ENCODE assay signal across 8 mouse cellular contexts in genomic region chr11:70615074-70615473, GRCm38 (mm10). TPM values are rescaled to one million over a fixed set of nuclear protein-coding genes. Genes with fewer than 3 reads are reported as not detected.
DNase-seq lines count a peak whose midpoint lies in the region; ATAC-seq lines count a peak whose summit lies in the region.

No protein-coding gene starts in this region.

- peak overlapping the region; percentile 37; the same call in 1 of the 2 replicates for H3K9ac ChIP-seq in liver, embryonic 15.5 days
- H3K9ac ChIP-seq in neural tube, embryonic 11.5 days (ENCODE audit: low read length) = peak overlapping the region; percentile 31; the same call in 1 of the 2 replicates

- no peak for DNase-seq in cerebellum, postnatal 4 days (ENCODE audit: low spot score in 2 of 2)
- DNase-seq in cerebellum, postnatal 25 days = peak; percentile 39 to 56
- peak; percentile 62 for DNase-seq in gastrocnemius, postnatal 10 days
- DNase-seq in induced T-regulatory cell, adult 2 months (ENCODE audit: low read depth) = peak; percentile 93
- peak; percentile 56 for DNase-seq in neural tube, embryonic 11.5 days (ENCODE audit: low spot score)
- DNase-seq in thymus, postnatal 14 days = peak; percentile 83

- no peak overlapping the region for H3K27ac ChIP-seq in liver, embryonic 15.5 days (replicated peaks)
- no peak overlapping the region for H3K27ac ChIP-seq in neural tube, embryonic 11.5 days (ENCODE audit: low read depth, low read length)

- peak; percentile 58; the same call in 1 of the 2 replicates for ATAC-seq in cerebellum, adult (ENCODE audit: insufficient number of reproducible peaks, low FRiP score, low TSS enrichment)
- peak; percentile 80 for ATAC-seq in liver, embryonic 15.5 days (ENCODE audit: insufficient read depth)
- no peak for ATAC-seq in neural tube, embryonic 11.5 days (ENCODE audit: insufficient read depth, low FRiP score, low TSS enrichment)

- H3K4me2 ChIP-seq in liver, embryonic 15.5 days = peak overlapping the region; percentile 88
- peak overlapping the region; percentile 40 for H3K4me2 ChIP-seq in neural tube, embryonic 11.5 days (ENCODE audit: low read depth)

- peaks cover 16% of the 10 kb centered on the region for H3K4me1 ChIP-seq in liver, embryonic 15.5 days (replicated peaks)
- H3K4me1 ChIP-seq in neural tube, embryonic 11.5 days (ENCODE audit: control insufficient read depth, insufficient read depth, low read length) = peaks cover 4% of the 10 kb centered on the region; the same call in 1 of the 2 replicates

- 2% methylated on average over 17 of the region's 17 CpGs for WGBS in liver, embryonic 15.5 days (ENCODE audit: insufficient replicate concordance)
- 3% methylated on average over 17 of the region's 17 CpGs for WGBS in neural tube, embryonic 11.5 days

- peak overlapping the region; percentile 54 for H3K4me3 ChIP-seq in liver, embryonic 15.5 days (replicated peaks)
- H3K4me3 ChIP-seq in neural tube, embryonic 11.5 days (ENCODE audit: low read depth, low read length) = peak overlapping the region; percentile 20

- H3K27me3 ChIP-seq in liver, embryonic 15.5 days = 0 out of 2 replicates have a peak, but pooled peaks cover 7% of the 10 kb centered on the region
- no peaks in the 10 kb centered on the region for H3K27me3 ChIP-seq in neural tube, embryonic 11.5 days (ENCODE audit: control insufficient read depth, insufficient read depth, low read length)

- H3K9me3 ChIP-seq in liver, embryonic 15.5 days (replicated peaks) = no peaks in the 10 kb centered on the region
- H3K9me3 ChIP-seq in neural tube, embryonic 11.5 days (ENCODE audit: control insufficient read depth, low read length) = no peaks in the 10 kb centered on the region

- peaks cover 29% of the 10 kb centered on the region for H3K36me3 ChIP-seq in liver, embryonic 15.5 days (replicated peaks)
- peaks cover 5% of the 10 kb centered on the region for H3K36me3 ChIP-seq in neural tube, embryonic 11.5 days (ENCODE audit: control insufficient read depth, insufficient read depth, low read length)

RNA-seq across cellular contexts. Expression of gene 4930544D05Rik, which starts 0.6 kb away (rescaled TPM):
- not detected for total RNA-seq in gastrocnemius, postnatal 10 days (2021)
- not detected in 2 replicates for polyA plus RNA-seq in liver, embryonic 15.5 days (2015; fragmentation: Nextera tagmentation; extraction: Ambion mirVana)
- not detected in 2 replicates for polyA plus RNA-seq in neural tube, embryonic 11.5 days (2014; fragmentation: Nextera tagmentation; extraction: Ambion mirVana)

RNA-seq across cellular contexts. Expression of gene Chrne, which starts 3.9 kb away (rescaled TPM):
- 10 to 100 TPM; 30.7 to 35.0 TPM for total RNA-seq in gastrocnemius, postnatal 10 days (2021)
- not detected in 2 replicates for polyA plus RNA-seq in liver, embryonic 15.5 days (2015; fragmentation: Nextera tagmentation; extraction: Ambion mirVana)
- polyA plus RNA-seq in neural tube, embryonic 11.5 days (2014; fragmentation: Nextera tagmentation; extraction: Ambion mirVana) = 0.41 TPM in 1 of 2 replicates, not detected in the other

RNA-seq across cellular contexts. Expression of gene Gp1ba, which starts 23.8 kb away (rescaled TPM):
- total RNA-seq in gastrocnemius, postnatal 10 days (2021) = under 1 TPM; 0.12 to 0.29 TPM
- polyA plus RNA-seq in liver, embryonic 15.5 days (2015; fragmentation: Nextera tagmentation; extraction: Ambion mirVana) = 2.6 and 3.0 TPM in 2 replicates
- 1.3 and 1.6 TPM in 2 replicates for polyA plus RNA-seq in neural tube, embryonic 11.5 days (2014; fragmentation: Nextera tagmentation; extraction: Ambion mirVana)

RNA-seq across cellular contexts. Expression of gene Rnf167, which starts 32.0 kb away (rescaled TPM):
- total RNA-seq in gastrocnemius, postnatal 10 days (2021) = 10 to 100 TPM; 41.9 to 43.7 TPM
- 76.8 and 80.4 TPM in 2 replicates for polyA plus RNA-seq in liver, embryonic 15.5 days (2015; fragmentation: Nextera tagmentation; extraction: Ambion mirVana)
- polyA plus RNA-seq in neural tube, embryonic 11.5 days (2014; fragmentation: Nextera tagmentation; extraction: Ambion mirVana) = 86.4 and 92.9 TPM in 2 replicates

RNA-seq across cellular contexts. Expression of gene Slc25a11, which starts 32.2 kb away (rescaled TPM):
- total RNA-seq in gastrocnemius, postnatal 10 days (2021) = 100 to 1,000 TPM; 252 to 283 TPM
- 70.3 and 79.4 TPM in 2 replicates for polyA plus RNA-seq in liver, embryonic 15.5 days (2015; fragmentation: Nextera tagmentation; extraction: Ambion mirVana)
- 142 and 146 TPM in 2 replicates for polyA plus RNA-seq in neural tube, embryonic 11.5 days (2014; fragmentation: Nextera tagmentation; extraction: Ambion mirVana)

Comparison
In these comparisons a context has a peak if more than half of its experiments do, and no peak if none do; other contexts are left out.
1. DNase-seq: peak in cerebellum, postnatal 25 days (2 of 2), gastrocnemius, postnatal 10 days (single experiment), induced T-regulatory cell, adult 2 months (single experiment), neural tube, embryonic 11.5 days (single experiment) and thymus, postnatal 14 days (single experiment); none in cerebellum, postnatal 4 days (0 of 2).